ENCODE assay signal across 24 mouse cellular contexts in the genomic region with DNA sequence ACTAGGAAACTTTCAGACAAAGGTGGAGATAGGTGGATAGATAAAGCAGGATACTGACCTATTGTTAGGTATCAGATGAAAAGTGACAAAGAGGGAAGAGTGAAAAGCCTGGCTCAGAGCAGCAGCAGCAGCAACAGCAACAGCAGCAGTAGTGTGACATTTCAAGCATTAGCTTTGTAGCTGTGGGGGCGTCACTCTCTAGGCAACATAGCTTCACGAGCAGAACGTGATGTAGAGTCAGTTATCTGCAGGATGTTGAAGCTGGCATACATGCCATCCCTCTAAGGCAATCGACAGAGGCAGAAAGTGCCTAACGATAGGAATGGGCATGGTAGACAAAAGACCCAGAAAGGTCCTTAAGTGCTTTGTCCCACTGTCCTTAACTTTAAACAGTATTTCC.
"Had no signal": no experiment of that assay in that cellular context is flagged by ENCODE, and none has a peak within 500 bp of the region (broad histone marks: within the 10 kb centered on the region; RNA-seq: fewer than 3 reads in every experiment).

No protein-coding gene starts in this region.

- ATAC-seq: intestine, postnatal 0 days; liver, embryonic 12.5 days; midbrain, embryonic 13.5 days; midbrain, embryonic 16.5 days had no signal

- DNase-seq: kidney, adult 2 months; kidney, postnatal 25 days; liver; lung, adult 18-20 months; lung, postnatal 10 days; lung, postnatal 36 days; retina, postnatal 1 day; spleen, adult 18-20 months; thymus, adult 18-20 months; thymus, postnatal 36 days had no signal

- H3K27ac ChIP-seq: kidney, postnatal 0 days; limb, embryonic 10.5 days; limb, embryonic 13.5 days; liver, embryonic 12.5 days; liver, embryonic 15.5 days; lung, embryonic 15.5 days; midbrain, embryonic 10.5 days; midbrain, embryonic 13.5 days; neural tube, embryonic 13.5 days; stomach, embryonic 15.5 days had no signal

- H3K4me3 ChIP-seq: limb, embryonic 10.5 days; limb, embryonic 13.5 days; liver, embryonic 12.5 days; liver, embryonic 15.5 days; lung, embryonic 15.5 days; megakaryocyte, embryonic 14.5 days; midbrain, embryonic 10.5 days; midbrain, embryonic 13.5 days; myocyte; neural tube, embryonic 13.5 days; stomach, embryonic 15.5 days had no signal
